Mouse (Mus musculus): ENCODE measurements around the gene Aldh9a1.

The Aldh9a1 gene

GRCm38 (mm10) chr1:167349815-167350596 is at the start of gene Aldh9a1:
Aldh9a1 (plus strand) TSS chr1:167349991.
- peak; percentile 94 for DNase-seq (ENCODE audit: low spot score)

GRCm38 (mm10) chr1:167300122-167300521 is 49.7 kb upstream of the Aldh9a1 start:
- no peak for DNase-seq (ENCODE audit: low spot score)

- no peak for DNase-seq (ENCODE audit: low spot score)
Observed at GRCm38 (mm10) chr1:167305501-167306137, 44.2 kb upstream of the Aldh9a1 start.

DNA sequence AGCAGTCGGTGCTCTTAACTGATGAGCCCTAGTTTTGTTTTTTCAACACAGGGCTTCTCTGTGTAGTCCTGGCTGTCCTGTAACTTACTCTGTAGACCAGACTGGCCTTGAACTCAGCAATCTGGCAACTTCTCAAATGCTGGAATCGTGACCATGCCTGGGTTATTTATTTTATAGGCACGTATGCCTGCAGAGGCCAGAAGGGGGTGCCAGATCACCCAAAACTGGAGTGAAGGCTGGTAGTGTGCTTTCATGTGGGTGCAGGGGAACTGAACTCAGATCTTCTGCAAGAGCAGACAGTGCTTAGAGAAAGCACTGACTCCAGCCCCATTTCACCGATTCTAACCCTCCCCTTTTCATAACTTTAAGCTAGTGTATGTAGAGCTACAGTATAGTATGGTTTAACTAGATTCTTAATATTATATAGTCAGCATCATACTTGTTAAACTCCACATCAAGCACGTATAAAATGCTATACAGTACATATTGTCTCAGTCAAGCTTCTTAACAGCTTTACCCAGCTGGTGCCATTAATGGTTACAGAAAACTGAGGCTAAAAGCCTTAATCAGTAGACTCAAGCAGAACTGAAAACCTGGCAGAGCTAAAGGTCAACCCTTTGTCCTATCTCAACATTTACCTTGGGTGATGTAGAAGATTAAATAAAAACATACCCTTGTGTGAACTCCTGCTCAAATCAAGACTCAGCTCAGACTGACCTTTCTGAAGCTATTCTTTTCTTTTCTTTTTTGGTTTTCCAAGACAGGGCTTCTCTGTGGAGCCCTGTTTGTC is 43.1 kb upstream of the Aldh9a1 start:
- DNase-seq (ENCODE audit: low spot score) = peak; percentile 52

GRCm38 (mm10) chr1:167307674-167308073 is 42.1 kb upstream of the Aldh9a1 start:
- peak; percentile 34 for DNase-seq (ENCODE audit: low spot score)

GRCm38 (mm10) chr1:167308261-167309054 is 41.3 kb upstream of the Aldh9a1 start, which contains the start of gene Tmco1:
Tmco1 (plus strand) TSS chr1:167308378.
- DNase-seq (ENCODE audit: low spot score) = peak; percentile 99

DNA sequence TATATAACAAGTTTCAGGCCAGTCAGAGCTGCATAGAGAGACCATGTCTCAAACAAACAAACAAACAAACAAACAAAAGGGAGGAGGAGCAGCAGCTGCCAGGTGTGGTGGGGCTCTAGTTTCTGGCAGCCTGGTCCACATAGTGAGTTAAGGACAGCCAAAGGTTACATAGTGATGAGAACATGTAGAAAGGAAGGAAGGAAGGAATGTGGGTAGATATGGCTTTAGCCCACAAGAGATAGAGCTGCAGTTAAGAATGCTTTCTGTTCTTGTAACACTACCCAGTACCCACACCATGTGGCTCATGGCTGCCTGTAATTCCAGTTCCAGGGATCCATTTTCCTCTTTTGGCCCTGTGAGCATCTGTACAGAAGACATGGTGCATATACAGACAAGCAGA is 37.4 kb upstream of the Aldh9a1 start:
- DNase-seq (ENCODE audit: low spot score) = no peak

DNA sequence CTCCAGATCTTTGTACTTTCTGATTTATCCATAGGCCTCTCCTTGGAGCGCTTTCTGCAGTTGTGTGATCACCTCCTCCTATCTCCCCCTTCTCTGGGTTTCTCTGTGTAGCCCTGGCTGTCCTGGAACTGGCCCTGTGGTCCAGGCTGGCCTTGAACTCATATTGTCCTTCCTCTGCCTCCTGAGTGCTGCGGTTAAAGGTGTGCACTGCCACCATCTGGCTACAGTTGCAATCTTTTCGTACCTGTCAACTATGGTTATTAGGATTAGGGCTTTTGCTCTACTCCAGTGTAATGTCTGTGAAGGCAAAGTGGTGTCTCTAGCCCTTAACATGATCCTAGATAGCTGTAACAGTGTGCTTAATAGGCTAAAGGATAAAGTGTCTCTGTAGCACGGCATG is 36.6 kb upstream of the Aldh9a1 start:
- no peak for DNase-seq (ENCODE audit: low spot score)

DNA sequence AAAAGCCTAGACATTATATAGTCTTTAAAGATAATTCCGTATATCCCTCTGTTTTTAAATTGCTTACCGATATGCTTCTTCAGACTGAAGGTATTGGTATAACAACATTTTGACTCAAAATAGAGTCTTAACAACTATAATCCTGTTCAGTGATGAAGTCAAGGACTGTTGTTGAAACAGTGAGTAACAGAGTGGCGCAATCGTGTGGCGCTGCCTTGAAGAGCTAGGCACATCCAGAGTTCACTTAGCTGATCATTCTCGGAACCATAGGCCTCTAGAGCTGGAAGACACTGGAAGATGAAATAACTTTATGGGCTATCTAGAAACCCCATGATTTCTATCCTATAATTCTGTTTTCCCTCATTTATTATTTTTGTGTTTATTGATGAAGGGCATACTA is 28.1 kb upstream of the Aldh9a1 start:
- DNase-seq (ENCODE audit: low spot score) = no peak

DNA sequence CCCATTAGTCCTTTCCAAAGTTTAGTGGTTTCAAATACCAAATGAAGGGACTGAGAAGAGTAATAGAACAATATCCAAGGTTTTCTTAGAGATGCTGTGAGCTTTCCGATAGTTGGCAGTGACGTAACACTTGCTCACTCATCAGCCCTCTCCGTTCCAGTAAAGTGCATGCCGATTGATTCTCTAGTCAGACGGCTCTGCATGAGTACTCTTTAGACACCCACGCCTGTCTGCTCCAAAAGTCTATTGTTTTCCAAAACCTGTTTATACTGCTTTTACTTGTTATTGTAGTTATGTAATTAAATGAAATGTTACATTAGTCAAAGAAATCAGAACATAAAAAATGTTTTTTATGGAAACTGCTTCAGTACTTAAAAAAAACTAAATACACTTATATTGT is 21.0 kb upstream of the Aldh9a1 start:
- DNase-seq (ENCODE audit: low spot score) = no peak

DNA sequence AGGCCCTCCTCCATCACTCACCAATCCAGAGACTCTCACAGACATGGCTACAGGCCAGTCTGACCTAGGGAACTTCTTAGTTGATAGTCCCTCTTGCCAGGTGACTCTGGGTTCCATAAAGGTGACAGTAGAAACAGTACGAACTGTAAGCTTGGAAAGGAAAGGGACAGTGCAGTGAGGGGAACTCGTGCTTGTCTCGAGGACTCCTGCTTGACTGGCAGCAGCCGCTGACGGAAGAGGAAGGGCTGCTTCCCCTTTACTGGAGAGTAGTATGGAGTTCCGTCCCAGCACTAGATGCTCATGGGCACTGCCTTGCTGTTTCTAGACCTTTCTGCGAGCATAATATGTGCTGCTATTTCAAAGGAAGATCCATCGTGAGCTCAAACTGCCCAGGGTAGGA is 18.7 kb upstream of the Aldh9a1 start:
- DNase-seq (ENCODE audit: low spot score) = no peak

DNA sequence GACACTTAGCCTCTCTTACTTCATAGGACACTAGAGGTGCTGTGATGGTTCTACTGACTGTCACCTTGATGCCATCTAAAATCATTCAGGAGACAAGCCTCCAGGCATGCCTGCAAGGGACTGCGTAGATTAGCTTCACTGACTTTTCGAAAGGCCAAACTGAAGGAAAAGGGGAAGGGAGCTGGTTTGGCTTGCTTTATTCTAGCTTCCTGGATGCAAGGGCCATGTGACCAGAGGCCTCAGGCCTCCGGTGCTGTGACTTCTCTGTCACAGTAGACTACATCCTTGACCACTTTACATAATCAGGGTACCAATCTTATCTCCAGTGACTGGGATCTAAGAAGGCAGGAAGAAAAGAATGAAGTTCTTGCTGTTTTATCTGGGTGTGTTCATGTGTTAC is 13.4 kb upstream of the Aldh9a1 start:
- no peak for DNase-seq (ENCODE audit: low spot score)

- peak; percentile 94 for DNase-seq (ENCODE audit: low spot score)
Observed at GRCm38 (mm10) chr1:167337463-167338095, 12.2 kb upstream of the Aldh9a1 start.

DNA sequence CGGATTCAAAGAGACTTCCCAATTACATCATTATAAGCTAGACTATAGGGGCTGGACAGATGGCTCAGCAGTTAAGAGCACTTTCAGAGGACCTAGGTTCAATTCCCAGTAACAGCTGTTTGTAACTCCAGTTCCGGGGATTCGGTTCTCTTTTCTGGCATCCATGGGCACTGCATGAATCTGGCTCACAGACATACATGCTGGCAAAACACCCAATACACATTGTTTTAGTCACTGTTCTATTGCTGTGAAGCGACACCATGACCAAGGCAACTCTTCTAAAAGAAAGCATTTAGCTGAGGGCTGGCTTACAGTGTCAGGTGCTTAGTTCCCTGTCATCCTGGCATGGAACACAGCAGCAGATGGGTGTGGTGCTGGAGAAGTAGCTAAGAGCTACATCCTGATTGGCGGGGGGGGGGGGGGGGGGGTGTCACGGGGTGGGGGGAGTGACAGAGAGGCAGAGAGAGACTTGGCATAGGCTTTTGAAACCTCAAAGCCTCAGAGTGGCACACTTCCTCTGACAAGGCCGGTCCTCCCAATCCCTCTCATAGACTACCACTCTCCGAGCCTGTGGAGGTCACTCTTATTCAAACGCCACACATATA is 10.5 kb upstream of the Aldh9a1 start:
- no peak for DNase-seq (ENCODE audit: low spot score)

DNA sequence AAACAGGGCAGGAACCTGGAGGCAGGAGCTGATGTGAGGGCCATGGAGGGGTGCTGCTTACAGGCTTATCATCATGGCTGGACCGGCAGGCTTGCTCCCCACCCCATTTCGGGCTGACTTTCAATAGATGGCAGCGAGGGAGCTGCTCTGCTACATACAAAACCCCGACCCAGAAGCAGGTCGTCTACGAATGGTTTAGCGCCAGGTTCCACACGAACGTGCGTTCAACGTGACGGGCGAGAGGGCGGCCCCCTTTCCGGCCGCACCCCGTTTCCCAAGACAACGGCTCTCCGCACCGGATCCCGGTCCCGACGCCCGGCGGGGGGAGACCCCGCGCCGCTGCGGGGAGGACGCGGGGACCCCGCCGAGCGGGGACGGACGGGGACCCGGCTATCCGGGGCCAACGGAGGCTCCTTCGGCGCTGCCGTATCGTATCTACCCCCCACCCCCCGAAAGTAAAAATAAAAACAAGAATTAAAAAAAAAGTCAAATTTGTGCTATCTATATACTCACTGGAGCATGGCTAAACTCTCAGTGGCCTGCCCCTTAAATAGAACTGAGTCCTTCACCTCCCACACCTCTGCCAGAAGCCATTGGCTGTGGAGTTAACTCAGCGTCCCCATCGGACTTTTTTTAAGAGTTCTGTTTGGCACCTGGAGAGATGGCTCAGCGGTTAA is 9.5 kb upstream of the Aldh9a1 start:
- DNase-seq (ENCODE audit: low spot score) = no peak

DNA sequence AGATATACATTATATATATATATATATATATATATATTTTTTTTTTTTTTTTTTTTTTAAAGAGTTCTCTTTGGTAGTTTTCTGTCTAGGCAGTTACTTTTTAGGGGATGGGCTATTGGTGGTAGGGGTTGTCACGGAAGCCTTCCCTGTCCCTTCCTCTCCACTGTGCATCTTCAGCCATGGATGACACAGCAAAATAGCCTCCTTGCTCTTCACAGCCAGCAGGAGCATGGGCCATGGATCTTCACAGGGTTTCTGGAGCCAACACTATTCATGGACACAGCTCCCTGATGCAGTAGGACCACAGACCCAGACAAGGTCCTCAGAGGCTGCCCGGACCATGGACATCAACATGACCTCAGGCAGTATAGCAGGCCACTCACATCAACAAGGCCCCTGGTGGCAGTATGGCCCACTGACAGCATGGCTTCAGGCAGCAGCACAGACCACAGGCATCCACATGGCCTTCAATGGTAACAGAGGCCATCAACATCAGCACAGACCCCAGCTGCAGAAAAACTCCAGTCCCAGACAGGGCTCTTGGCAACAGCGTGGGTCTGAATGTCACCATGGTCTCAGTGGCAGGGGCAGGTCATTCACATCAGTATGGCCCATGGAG is 8.8 kb upstream of the Aldh9a1 start:
- DNase-seq (ENCODE audit: low spot score) = no peak

GRCm38 (mm10) chr1:167342831-167343230 is 7.0 kb upstream of the Aldh9a1 start:
- DNase-seq (ENCODE audit: low spot score) = no peak

DNA sequence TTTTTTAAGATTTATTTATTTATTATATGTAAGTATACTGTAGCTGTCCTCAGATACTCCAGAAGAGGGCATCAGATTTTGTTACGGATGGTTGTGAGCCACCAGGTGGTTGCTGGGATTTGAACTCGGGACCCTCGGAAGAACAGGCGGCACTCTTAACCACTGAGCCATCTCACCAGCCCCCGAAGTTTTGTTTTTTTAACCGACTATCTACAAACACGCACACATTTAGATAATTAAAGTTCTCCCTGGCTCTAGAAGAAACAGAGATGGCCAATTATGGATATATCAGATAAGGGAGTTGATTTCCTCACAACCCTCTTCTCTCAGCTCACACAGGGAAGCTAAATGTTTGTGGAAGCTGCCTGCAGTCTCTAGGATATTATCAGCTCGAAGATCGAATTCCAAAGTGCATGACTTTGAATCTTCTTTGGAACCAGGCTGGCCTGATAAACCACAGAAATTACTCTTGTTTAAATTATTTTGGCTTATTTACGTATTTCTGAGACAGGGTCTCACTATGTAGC is 3.7 kb upstream of the Aldh9a1 start:
- DNase-seq (ENCODE audit: low spot score) = peak; percentile 74

DNA sequence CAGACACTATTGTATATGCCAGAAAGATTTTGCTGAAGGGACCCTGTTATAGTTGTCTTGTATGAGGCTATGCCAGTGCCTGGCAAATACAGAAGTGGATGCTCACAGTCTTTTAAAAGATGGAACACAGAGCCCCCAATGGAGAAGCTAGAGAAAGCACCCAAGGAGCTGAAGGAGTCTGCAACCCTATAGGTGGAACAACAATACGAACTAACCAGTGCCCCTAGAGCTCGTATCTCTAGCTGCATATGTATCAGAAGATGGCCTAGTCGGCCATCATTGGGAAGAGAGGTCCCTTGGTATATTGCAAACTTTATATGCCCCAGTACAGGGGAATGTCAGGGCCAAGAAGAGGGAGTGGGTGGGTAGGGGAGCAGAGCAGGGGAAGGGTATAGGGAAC is 585 bp upstream of the Aldh9a1 start:
- DNase-seq (ENCODE audit: low spot score) = peak; percentile 50
